Mouse (Mus musculus) E14TG2a.4 (cell line): ENCODE measurements around the gene Mccc1.

Source experiments
- CTCF ChIP-seq: conservative IDR thresholded peaks from 2 replicates; pipeline ENCODE4 v1.5.1; 2014; ENCODE audit warnings: low read length
- NANOG ChIP-seq: IDR thresholded peaks from 2 replicates; pipeline ENCODE4 v1.6.1; 2014; ENCODE audit warnings: borderline replicate concordance, low read length, mixed read lengths
- POU5F1 ChIP-seq: IDR thresholded peaks from 2 replicates; pipeline ENCODE4 v1.6.1; 2014; ENCODE audit warnings: low read length, borderline replicate concordance

DNA sequence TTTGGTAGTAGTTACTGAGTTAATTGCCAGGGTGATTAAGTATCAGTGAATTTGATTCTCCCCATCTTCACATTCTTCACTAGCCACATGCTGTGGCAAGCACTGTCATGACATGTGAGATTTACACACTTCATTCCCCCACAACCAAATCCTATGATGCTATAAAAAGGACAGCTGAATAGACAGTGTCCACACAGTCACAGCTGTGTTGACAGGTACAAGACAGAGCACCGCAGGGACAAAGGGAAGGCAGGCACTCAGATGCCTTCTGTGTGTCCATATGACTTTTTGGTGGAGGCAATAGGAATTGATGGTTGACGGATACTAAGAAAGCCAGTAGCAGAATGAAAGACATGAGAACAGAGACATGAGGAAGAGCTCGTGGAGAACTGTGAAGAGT, 10.8 kb upstream of the Mccc1 start:
- TF ChIP-seq CTCF (no peak), NANOG (no peak), POU5F1 (no peak)
